Mouse (Mus musculus): ENCODE results near the gene Slc8a1.
A peak's percentile ranks its signal among the peaks of the same experiment; 100 is the strongest.

Gene Slc8a1

DNA sequence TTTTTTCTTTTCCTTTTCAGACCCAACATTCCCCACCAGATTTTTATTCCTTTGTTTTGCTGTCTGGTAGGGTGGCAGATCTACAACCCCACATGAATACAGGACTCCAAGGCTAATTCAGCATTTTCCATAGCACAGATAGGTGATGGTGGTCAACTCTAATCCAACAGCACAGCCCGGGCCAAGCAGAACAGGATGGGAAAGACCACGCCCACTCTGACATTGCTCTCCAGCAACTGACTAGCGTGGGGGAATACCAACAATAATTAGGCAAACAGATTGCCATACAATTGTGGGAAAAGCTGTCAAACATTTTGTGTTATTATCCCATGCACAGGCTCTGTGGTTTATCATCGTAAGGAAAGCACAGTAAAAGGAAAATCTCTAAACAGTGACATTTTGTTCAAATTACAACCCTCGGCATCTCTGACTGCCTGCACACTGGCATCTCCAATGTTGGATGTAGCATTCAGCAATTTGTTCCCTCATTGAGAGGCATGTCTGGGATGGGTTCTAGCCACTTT lies 233.0 kb downstream of the Slc8a1 start:
- no peak for DNase-seq (ENCODE audit: low spot score in 2 of 2)

GRCm38 (mm10) chr17:81504040-81504439 lies 234.1 kb downstream of the Slc8a1 start:
- DNase-seq (ENCODE audit: low spot score in 2 of 2), result no peak

DNA sequence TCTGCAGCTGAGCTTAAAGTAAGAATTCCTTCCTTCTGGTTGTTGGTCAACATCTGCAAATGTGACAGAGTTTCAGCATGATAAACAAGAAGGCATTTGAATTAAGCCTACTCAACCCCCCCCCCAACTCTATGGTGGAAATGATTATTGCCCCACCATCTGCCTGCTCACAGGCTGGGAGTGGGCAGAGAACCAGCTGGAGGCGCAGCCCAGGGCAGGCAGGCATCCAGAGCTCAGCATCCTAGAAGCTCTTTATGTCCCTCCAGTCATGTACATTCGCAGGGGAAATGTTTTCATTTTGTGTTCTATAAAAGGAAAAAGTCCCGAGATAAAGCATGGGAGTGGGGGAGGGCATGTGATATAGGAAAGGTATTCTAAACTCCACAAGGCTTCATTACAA lies 235.4 kb downstream of the Slc8a1 start:
- no peak for DNase-seq (ENCODE audit: low spot score in 2 of 2)

GRCm38 (mm10) chr17:81500686-81501407 lies 237.3 kb downstream of the Slc8a1 start:
- no peak for DNase-seq (ENCODE audit: low spot score in 2 of 2)

DNA sequence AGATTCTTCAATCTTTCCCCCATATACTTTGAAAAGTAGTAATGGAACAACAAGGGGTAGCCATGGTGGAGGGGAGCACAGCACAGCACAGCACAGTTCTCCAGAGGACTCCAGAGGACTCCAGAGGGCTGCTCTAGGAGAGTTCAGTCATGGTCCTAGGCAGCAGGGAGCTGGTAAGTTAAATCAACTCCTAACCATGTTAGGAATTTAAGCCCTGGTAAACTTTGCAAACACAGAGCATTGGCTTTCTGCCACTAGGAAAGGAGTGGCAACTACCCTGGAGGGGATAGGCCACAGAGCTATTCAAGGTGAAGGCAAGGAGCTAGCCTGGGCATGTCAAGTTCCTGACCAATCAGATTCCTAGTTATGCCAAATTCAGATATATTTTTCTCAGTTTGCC lies 240.3 kb downstream of the Slc8a1 start:
- no peak for DNase-seq (ENCODE audit: low spot score in 2 of 2)

DNA sequence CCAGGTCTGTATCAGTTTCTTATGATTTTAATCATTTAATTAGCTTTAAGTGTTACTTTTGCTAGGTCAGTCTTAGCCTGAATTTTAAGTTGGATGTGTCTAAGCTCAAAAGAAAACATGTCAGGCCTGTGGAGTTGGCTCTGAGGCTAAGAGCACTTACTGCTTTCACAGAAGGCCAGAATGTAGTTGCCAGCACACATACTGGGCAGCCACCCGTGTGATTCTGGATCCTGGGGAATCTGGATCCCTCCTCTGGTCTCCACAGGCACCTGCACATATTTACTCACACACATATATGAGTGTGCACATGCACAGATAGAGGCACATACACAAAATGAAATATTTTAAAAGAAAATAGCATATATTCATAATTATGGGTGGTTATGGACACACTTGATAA lies 241.6 kb downstream of the Slc8a1 start:
- no peak for DNase-seq (ENCODE audit: low spot score in 2 of 2)

DNA sequence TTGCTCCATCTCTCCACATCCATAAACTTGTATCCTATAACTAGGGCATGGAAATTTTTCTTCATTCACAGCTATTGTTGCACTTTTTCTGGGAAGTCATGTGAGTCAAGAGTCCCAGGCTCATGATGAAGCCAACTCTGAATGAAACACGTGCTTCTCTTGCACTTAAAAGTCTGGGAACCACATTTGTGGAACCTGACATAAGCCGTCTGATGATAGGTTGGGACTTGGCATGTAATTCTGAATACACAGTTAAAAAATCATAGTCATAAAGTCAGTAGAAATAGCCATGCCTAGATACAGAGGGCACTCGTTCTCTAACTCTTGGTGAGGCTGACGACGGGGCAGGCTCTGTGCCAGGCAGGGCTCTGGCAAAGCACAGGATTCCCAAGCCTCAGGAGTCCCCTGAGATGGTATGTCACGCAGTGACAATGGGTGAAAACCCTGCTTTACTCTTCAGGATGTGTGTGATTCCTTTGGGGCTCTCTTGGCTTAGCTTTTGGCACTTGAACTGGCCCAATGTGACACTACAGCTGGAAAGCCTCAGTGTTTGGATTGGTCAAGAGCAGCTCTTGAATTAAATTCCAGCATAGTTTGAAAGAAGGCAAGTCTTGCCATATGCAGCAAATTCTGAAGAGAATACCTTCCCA lies 245.8 kb downstream of the Slc8a1 start:
- no peak for DNase-seq (ENCODE audit: low spot score in 2 of 2)

- no peak for DNase-seq (ENCODE audit: low spot score in 2 of 2)
Measured at GRCm38 (mm10) chr17:81486388-81486787, 251.8 kb downstream of the Slc8a1 start.

DNA sequence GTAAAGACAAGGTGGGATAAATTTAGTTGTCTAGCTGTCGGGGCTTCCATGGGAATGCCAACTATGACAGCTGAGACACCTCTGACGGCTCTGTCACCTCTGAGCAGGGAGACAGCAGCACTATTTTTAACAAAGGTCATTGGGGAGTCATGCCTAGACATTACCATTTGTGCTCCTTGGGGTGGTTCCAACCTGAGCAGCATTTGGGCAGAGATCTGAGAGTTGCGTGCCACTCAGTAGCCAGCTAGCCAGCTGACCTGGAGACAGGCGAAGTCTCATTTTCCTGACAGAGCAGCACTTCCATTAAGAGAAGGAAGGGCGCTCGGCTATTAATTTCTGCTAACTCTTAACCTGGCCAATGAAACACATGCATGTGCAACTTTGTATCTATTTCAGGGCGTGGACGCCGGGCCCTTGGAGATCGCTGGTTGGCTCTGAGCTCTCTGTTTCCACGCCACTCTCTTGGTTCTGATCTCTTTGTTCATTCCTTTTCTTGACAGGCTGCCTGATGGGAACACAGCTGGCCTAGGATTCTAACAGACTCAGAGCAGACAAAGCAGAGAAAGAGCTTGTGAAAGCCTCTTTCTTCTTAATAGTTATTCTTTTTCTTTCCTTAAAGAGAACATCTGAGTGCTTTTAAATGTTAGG lies 256.2 kb downstream of the Slc8a1 start:
- DNase-seq (ENCODE audit: low spot score in 2 of 2), result no peak

DNA sequence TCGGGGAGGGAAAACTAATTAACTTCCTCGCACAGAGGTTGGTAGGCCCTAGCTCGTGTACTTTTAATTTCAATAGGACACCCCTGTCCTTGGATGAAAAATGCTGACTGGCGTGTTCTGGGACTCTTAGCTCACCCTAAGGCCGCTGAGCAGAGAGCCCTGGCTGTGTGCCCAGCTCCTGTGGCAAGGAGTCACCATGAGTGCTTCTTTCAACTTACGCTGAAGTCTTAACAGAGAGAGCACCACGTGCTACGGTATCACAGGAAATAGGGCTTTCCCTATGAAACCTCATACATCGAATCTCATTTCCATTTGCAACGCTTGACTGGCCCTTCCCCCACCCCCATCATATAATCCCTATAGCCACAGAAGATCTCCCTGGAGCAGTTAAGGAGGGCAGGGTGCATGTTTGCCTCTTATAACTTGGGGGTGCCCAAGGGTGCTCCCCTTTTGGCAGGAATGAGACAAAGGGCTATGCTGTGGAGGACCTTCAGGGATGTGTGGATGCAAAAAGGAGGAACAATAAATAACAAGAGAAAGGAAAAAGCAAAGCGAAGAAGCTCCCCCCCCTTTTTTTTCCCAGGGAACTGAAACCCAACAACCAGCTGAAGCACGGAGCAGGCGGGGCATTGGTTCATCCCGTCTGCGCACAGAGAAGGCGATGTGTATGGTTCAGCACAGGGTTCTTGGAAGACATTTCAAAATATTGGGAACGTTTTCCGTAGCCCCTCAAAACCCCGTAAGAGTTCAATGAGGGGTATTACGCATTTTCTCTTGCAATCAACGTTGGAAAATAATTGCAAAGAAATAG lies 257.6 kb downstream of the Slc8a1 start:
- DNase-seq (ENCODE audit: low spot score in 2 of 2), result peak in 1 of 2 experiments; percentile 8

GRCm38 (mm10) chr17:81479807-81480206 lies 258.4 kb downstream of the Slc8a1 start:
- DNase-seq (ENCODE audit: low spot score in 2 of 2), result no peak

DNA sequence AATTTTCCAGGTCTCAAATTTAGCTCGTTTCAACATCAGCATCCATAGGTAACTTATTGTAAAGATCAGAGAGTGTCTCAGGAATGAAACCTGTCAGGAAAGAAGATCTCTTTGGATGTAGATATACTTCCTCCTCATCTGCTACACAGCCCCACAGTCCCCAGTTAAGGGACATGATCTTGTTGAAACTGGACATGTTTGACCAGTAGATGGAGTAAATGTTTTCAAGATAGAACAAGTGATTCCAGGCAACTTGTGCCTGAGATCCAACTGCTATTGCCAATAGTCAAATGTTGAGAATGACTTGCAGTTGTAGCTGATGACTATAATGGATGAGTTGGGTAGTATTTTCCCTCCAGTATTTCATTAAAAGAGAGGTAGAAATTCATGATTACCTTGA lies 260.8 kb downstream of the Slc8a1 start:
- no peak for DNase-seq (ENCODE audit: low spot score in 2 of 2)

GRCm38 (mm10) chr17:81473363-81473762 lies 264.8 kb downstream of the Slc8a1 start:
- no peak for DNase-seq (ENCODE audit: low spot score in 2 of 2)

- DNase-seq (ENCODE audit: low spot score in 2 of 2), result no peak
Measured at GRCm38 (mm10) chr17:81468941-81469340, 269.2 kb downstream of the Slc8a1 start.

GRCm38 (mm10) chr17:81459379-81459778 lies 278.8 kb downstream of the Slc8a1 start:
- no peak for DNase-seq (ENCODE audit: low spot score in 2 of 2)

DNA sequence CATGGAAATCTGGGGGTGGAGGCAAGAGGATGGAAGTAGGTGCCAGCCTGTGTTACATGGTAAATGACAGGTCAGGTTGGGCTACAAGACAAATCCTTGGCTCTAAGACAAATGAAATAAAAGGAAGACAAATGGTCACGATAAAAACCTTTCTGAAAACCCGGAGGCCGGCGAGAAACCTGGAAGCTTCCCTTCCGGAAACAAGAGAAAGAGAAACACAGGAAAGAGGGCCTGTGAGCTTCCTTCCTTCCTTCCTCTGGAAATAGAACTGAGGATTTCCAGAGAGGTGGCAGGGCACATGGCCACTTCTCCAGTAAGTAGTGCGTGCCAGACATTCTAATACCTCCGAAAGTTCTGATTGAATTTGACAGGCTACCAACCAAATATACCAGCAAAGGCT lies 282.2 kb downstream of the Slc8a1 start:
- DNase-seq (ENCODE audit: low spot score in 2 of 2), result no peak

DNA sequence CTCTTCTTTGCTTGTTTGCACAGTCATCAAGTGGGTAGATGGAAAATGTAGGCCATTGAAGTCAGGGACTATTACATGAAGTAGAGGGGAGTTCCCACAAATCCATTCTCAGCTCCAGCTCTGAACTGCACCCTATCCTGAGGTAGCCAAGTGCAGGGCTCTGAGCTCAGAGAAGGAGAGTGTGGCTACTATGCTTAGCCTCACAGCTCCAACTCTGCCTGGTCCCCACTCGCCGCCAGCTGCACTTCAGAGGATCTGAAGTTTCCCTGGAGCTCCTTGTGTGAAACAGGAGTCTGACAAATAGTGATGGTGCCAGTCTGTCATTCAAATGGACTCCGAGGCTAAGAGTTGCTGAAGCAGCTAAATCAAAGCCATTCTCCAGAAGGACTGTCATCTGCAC lies 282.9 kb downstream of the Slc8a1 start:
- no peak for DNase-seq (ENCODE audit: low spot score in 2 of 2)

DNA sequence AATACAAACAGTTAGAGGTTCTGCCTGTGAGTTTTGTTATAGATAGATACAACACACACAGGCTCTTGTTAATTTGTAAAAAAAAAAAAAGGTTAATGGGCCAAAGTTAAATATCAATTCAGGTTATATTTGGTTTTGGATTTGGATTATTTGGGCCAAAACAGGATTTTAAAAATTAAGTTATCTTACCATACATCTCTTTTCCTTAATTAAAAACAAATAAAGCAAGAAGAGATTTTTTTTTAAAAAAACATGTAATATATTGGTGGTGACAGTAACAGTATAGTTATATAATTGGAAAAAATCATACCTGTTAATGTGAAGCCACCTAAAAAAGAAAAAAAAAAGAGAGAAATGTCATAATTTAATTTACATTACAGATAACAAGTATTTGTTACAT lies 296.7 kb downstream of the Slc8a1 start, which contains the start of gene Gm11096:
Gm11096 (plus strand) TSS at position 301 of the 400 bp plus-strand sequence.
- no peak for DNase-seq (ENCODE audit: low spot score in 2 of 2)

GRCm38 (mm10) chr17:81433148-81433547 lies 305.0 kb downstream of the Slc8a1 start:
- no peak for DNase-seq (ENCODE audit: low spot score in 2 of 2)

DNA sequence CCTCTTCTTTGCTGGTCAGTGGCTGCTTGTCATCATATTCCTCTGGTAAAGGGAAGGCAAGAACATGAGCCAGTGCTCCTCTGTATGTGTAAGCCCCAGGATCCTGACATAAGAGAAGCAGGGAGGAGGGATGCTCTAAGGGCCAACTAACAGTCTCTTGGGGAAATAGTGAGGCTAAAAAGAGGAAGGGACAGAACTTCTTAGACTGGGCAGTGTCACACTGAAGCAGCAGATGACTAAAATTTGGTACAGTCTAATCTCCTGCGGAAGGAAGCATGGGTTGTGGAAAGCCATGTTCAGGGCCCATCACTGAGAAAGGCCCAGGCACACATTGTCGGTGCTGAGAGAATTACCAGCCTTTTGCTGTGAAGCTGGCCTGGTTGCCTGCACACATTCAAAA lies 305.4 kb downstream of the Slc8a1 start:
- no peak for DNase-seq (ENCODE audit: low spot score in 2 of 2)

GRCm38 (mm10) chr17:81427245-81427644 lies 310.9 kb downstream of the Slc8a1 start:
- no peak for DNase-seq (ENCODE audit: low spot score in 2 of 2)
